Comparison of ENCODE assay signal across 25 mouse cellular contexts in the genomic region with DNA sequence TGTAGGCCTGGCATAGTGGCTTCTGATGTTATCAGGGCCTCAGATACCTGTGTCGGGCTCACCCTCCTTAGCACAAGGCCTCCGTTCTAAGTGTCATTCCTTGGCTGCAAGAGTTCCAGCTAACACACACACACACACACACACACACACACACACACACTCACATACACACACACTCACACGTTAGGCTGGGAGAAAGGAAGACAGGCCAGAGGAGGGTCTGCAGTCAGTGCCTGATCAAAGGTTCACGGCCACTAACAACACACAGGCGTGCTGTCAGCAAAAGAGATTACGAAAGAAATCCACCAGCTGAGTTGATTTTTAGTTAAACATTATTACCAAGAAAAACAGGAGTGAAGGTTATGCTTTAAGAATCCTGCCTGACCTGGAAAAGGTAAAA. TPM values are rescaled to one million over a fixed set of nuclear protein-coding genes. Genes with fewer than 3 reads are reported as not detected.
DNase-seq lines count a peak whose midpoint lies in the region; ATAC-seq and TF ChIP-seq lines count a peak whose summit lies in the region.
"Had no signal": no experiment of that assay in that cellular context is flagged by ENCODE, and none has a peak within 500 bp of the region (broad histone marks: within the 10 kb centered on the region; RNA-seq: fewer than 3 reads in every experiment).

No protein-coding gene starts in this region.

- H3K4me1 ChIP-seq in heart, embryonic 14.5 days (ENCODE audit: control insufficient read depth in 2 of 2, insufficient read depth in 2 of 2, low read length in 2 of 2) = peaks cover 13 to 18% of the 10 kb centered on the region in 2 experiments
- H3K4me1 ChIP-seq in stomach, embryonic 15.5 days = no peaks in the 10 kb centered on the region
- H3K4me1 ChIP-seq in stomach, postnatal 0 days (replicated peaks; ENCODE audit: control insufficient read depth, insufficient read depth) = no peaks in the 10 kb centered on the region
- H3K4me1 ChIP-seq: embryonic facial prominence, embryonic 10.5 days; midbrain, embryonic 15.5 days had no signal

- no peak overlapping the region; the same call in 1 of the 2 replicates for H3K9ac ChIP-seq in heart, embryonic 14.5 days (ENCODE audit: low read length)
- H3K9ac ChIP-seq in stomach, embryonic 15.5 days = no peak overlapping the region
- H3K9ac ChIP-seq in stomach, postnatal 0 days (ENCODE audit: low read length) = no peak overlapping the region
- H3K9ac ChIP-seq: midbrain, embryonic 15.5 days had no signal

- TF ChIP-seq EP300 in stomach, postnatal 0 days (optimal IDR thresholded peaks at IDR 0.05) = no peak

- no peaks in the 10 kb centered on the region for H3K27me3 ChIP-seq in heart, embryonic 14.5 days (ENCODE audit: control insufficient read depth, insufficient read depth, low read length)
- no peaks in the 10 kb centered on the region for H3K27me3 ChIP-seq in stomach, embryonic 15.5 days (replicated peaks)
- H3K27me3 ChIP-seq in stomach, postnatal 0 days (ENCODE audit: control insufficient read depth, insufficient read depth, low read length) = no peaks in the 10 kb centered on the region
- H3K27me3 ChIP-seq: midbrain, embryonic 15.5 days had no signal

- H3K9me3 ChIP-seq in heart, embryonic 14.5 days (ENCODE audit: control insufficient read depth, low read length) = no peaks in the 10 kb centered on the region
- no peaks in the 10 kb centered on the region for H3K9me3 ChIP-seq in stomach, embryonic 15.5 days
- no peaks in the 10 kb centered on the region for H3K9me3 ChIP-seq in stomach, postnatal 0 days (ENCODE audit: control insufficient read depth, low read length)
- H3K9me3 ChIP-seq: embryonic facial prominence, embryonic 10.5 days; midbrain, embryonic 15.5 days had no signal

- peak overlapping the region; percentile 14 to 77 for H3K27ac ChIP-seq in heart, embryonic 14.5 days (replicated peaks in 1 of 2; ENCODE audit: control insufficient read depth in 1 of 2, insufficient read depth in 1 of 2, low read depth in 2 of 2, low read length in 2 of 2)
- H3K27ac ChIP-seq in stomach, embryonic 15.5 days = peak overlapping the region; percentile 31; the same call in 1 of the 2 replicates
- H3K27ac ChIP-seq in stomach, postnatal 0 days (replicated peaks) = no peak overlapping the region
- H3K27ac ChIP-seq: embryonic facial prominence, embryonic 10.5 days; gastrocnemius, adult 2 months; midbrain, embryonic 15.5 days had no signal

- DNase-seq in heart, adult 9 months (ENCODE audit: low spot score in 2 of 2) = no peak
- no peak for DNase-seq in stomach, postnatal 0 days (ENCODE audit: low spot score)
- peak; percentile 55 to 81 for DNase-seq in kidney, postnatal 25 days
- no peak for DNase-seq in left cerebral cortex, postnatal 10 days (ENCODE audit: extremely low spot score in 1 of 2, low spot score in 2 of 2)
- DNase-seq in layer of hippocampus, adult 18-20 months (ENCODE audit: low spot score in 2 of 2) = no peak
- DNase-seq: cerebellum, adult 11 months; cerebellum, postnatal 25 days; gastrocnemius, adult 2 months; lung, adult 18-20 months; right cerebral cortex, postnatal 14 days; thymus, postnatal 4 days had no signal

- no peak for TF ChIP-seq CTCF in stomach, postnatal 0 days (IDR thresholded peaks at IDR 0.05; ENCODE audit: low read depth)

- ATAC-seq in heart, embryonic 14.5 days (ENCODE audit: insufficient number of reproducible peaks, insufficient read depth, low FRiP score, low read depth) = no peak
- peak; percentile 61; the same call in 1 of the 2 replicates for ATAC-seq in stomach, embryonic 15.5 days (ENCODE audit: insufficient read depth, low FRiP score, low read depth)
- ATAC-seq in stomach, postnatal 0 days (ENCODE audit: low FRiP score, low TSS enrichment) = no peak
- ATAC-seq: forebrain, embryonic 16.5 days; midbrain, embryonic 15.5 days had no signal

- no peak overlapping the region for H3K4me3 ChIP-seq in heart, embryonic 14.5 days (ENCODE audit: control insufficient read depth in 1 of 2, insufficient read depth in 1 of 2, low read depth in 1 of 2, low read length in 2 of 2)
- H3K4me3 ChIP-seq in stomach, embryonic 15.5 days (replicated peaks) = no peak overlapping the region
- H3K4me3 ChIP-seq in stomach, postnatal 0 days (ENCODE audit: low read depth, low read length) = no peak overlapping the region
- H3K4me3 ChIP-seq: embryonic facial prominence, embryonic 10.5 days; erythroblast, embryonic 14.5 days; gastrocnemius, adult 2 months; midbrain, embryonic 15.5 days had no signal

- peaks cover 29% of the 10 kb centered on the region for H3K36me3 ChIP-seq in heart, embryonic 14.5 days (ENCODE audit: control insufficient read depth, insufficient read depth, low read length)
- peaks cover 10% of the 10 kb centered on the region for H3K36me3 ChIP-seq in stomach, embryonic 15.5 days
- H3K36me3 ChIP-seq in stomach, postnatal 0 days (ENCODE audit: control insufficient read depth, insufficient read depth, low read length) = peaks cover 11% of the 10 kb centered on the region; the same call in 1 of the 2 replicates

- 33% methylated on average over 6 of the region's 6 CpGs for WGBS in heart, embryonic 14.5 days
- 63% methylated on average over 6 of the region's 6 CpGs for WGBS in stomach, embryonic 15.5 days
- 53% methylated on average over 6 of the region's 6 CpGs for WGBS in stomach, postnatal 0 days

- H3K4me2 ChIP-seq in heart, embryonic 14.5 days (ENCODE audit: low read length) = no peak overlapping the region
- no peak overlapping the region for H3K4me2 ChIP-seq in stomach, embryonic 15.5 days
- H3K4me2 ChIP-seq in stomach, postnatal 0 days (replicated peaks; ENCODE audit: low read depth) = no peak overlapping the region
- H3K4me2 ChIP-seq: midbrain, embryonic 15.5 days had no signal

- intact Hi-C loops in left cerebral cortex, postnatal 10 days (cut with DNase I) = loop anchor here (5.0 to 10.0 kb wide), 2 partner anchors 69 to 462 kb away; partner anchors contain the start of gene Rack1

RNA-seq across cellular contexts. Expression of gene Olfr1393, which starts 11.4 kb away (rescaled TPM):
- polyA plus RNA-seq in heart, embryonic 14.5 days (2014; fragmentation: Nextera tagmentation; extraction: Ambion mirVana) = 0.18 and 0.35 TPM in 2 replicates
- not detected in 2 replicates for polyA plus RNA-seq in stomach, embryonic 15.5 days (2015; fragmentation: Nextera tagmentation; extraction: Ambion mirVana)
- polyA plus RNA-seq in stomach, postnatal 0 days (2015; fragmentation: Nextera tagmentation; extraction: Ambion mirVana) = not detected in 2 replicates
- under 1 TPM in 1 of 2 experiments, not detected in 1; 0.26 TPM for total RNA-seq in left cerebral cortex, postnatal 10 days (2021)
- not detected for total RNA-seq in layer of hippocampus, adult 18-20 months (2021)
- total RNA-seq: adrenal gland, adult 18-20 months; ES-E14; gastrocnemius, adult 2 months; layer of hippocampus, postnatal 10 days; megakaryocyte, adult 5-6 weeks had no signal
- polyA plus RNA-seq: C2C12; embryonic facial prominence, embryonic 10.5 days; erythroblast, embryonic 14.5 days; forebrain, embryonic 16.5 days; hindbrain, embryonic 11.5 days; intestine, embryonic 14.5 days; midbrain, embryonic 15.5 days had no signal

RNA-seq across cellular contexts. Expression of gene Olfr1392, which starts 18.4 kb away (rescaled TPM):
- polyA plus RNA-seq in heart, embryonic 14.5 days (2014; fragmentation: Nextera tagmentation; extraction: Ambion mirVana) = not detected in 2 replicates
- polyA plus RNA-seq in stomach, embryonic 15.5 days (2015; fragmentation: Nextera tagmentation; extraction: Ambion mirVana) = 0.06 TPM in 1 of 2 replicates, not detected in the other
- polyA plus RNA-seq in stomach, postnatal 0 days (2015; fragmentation: Nextera tagmentation; extraction: Ambion mirVana) = 0.10 TPM in 1 of 2 replicates, not detected in the other
- under 1 TPM in 1 of 2 experiments, not detected in 1; 0.47 TPM for total RNA-seq in left cerebral cortex, postnatal 10 days (2021)
- total RNA-seq in layer of hippocampus, adult 18-20 months (2021) = under 1 TPM in 1 of 2 experiments, not detected in 1; 0.10 TPM
- total RNA-seq: ES-E14; gastrocnemius, adult 2 months; megakaryocyte, adult 5-6 weeks had no signal
- polyA plus RNA-seq: C2C12; erythroblast, embryonic 14.5 days; forebrain, embryonic 16.5 days; hindbrain, embryonic 11.5 days; intestine, embryonic 14.5 days had no signal

RNA-seq across cellular contexts. Expression of gene Mgat1, which starts 22.7 kb away (rescaled TPM):
- polyA plus RNA-seq in heart, embryonic 14.5 days (2014; fragmentation: Nextera tagmentation; extraction: Ambion mirVana) = 38.3 and 43.5 TPM in 2 replicates
- 59.3 and 59.9 TPM in 2 replicates for polyA plus RNA-seq in stomach, embryonic 15.5 days (2015; fragmentation: Nextera tagmentation; extraction: Ambion mirVana)
- 42.7 and 43.4 TPM in 2 replicates for polyA plus RNA-seq in stomach, postnatal 0 days (2015; fragmentation: Nextera tagmentation; extraction: Ambion mirVana)
- 10 to 100 TPM; 60.5 to 67.2 TPM for total RNA-seq in left cerebral cortex, postnatal 10 days (2021)
- total RNA-seq in layer of hippocampus, adult 18-20 months (2021) = 10 to 100 TPM; 56.0 to 60.7 TPM

RNA-seq across cellular contexts. Expression of gene Olfr10, which starts 37.9 kb away (rescaled TPM):
- polyA plus RNA-seq in heart, embryonic 14.5 days (2014; fragmentation: Nextera tagmentation; extraction: Ambion mirVana) = not detected in 2 replicates
- not detected in 2 replicates for polyA plus RNA-seq in stomach, embryonic 15.5 days (2015; fragmentation: Nextera tagmentation; extraction: Ambion mirVana)
- polyA plus RNA-seq in stomach, postnatal 0 days (2015; fragmentation: Nextera tagmentation; extraction: Ambion mirVana) = not detected in 2 replicates
- total RNA-seq in left cerebral cortex, postnatal 10 days (2021) = not detected
- total RNA-seq in layer of hippocampus, adult 18-20 months (2021) = not detected
- total RNA-seq: adrenal gland, adult 18-20 months; ES-E14; gastrocnemius, adult 2 months; left cerebral cortex, postnatal 25 days; megakaryocyte, adult 5-6 weeks had no signal
- polyA plus RNA-seq: C2C12; embryonic facial prominence, embryonic 10.5 days; erythroblast, embryonic 14.5 days; forebrain, embryonic 16.5 days; hindbrain, embryonic 11.5 days; intestine, embryonic 14.5 days; midbrain, embryonic 15.5 days had no signal

RNA-seq across cellular contexts. Expression of gene Olfr1391, which starts 55.9 kb away (rescaled TPM):
- not detected in 2 replicates for polyA plus RNA-seq in heart, embryonic 14.5 days (2014; fragmentation: Nextera tagmentation; extraction: Ambion mirVana)
- polyA plus RNA-seq in stomach, embryonic 15.5 days (2015; fragmentation: Nextera tagmentation; extraction: Ambion mirVana) = not detected in 2 replicates
- not detected in 2 replicates for polyA plus RNA-seq in stomach, postnatal 0 days (2015; fragmentation: Nextera tagmentation; extraction: Ambion mirVana)
- total RNA-seq in left cerebral cortex, postnatal 10 days (2021) = not detected
- not detected for total RNA-seq in layer of hippocampus, adult 18-20 months (2021)
- total RNA-seq: adrenal gland, adult 18-20 months; ES-E14; gastrocnemius, adult 2 months; layer of hippocampus, postnatal 10 days; left cerebral cortex, postnatal 25 days; megakaryocyte, adult 5-6 weeks had no signal
- polyA plus RNA-seq: C2C12; embryonic facial prominence, embryonic 10.5 days; erythroblast, embryonic 14.5 days; forebrain, embryonic 16.5 days; hindbrain, embryonic 11.5 days; intestine, embryonic 14.5 days; midbrain, embryonic 15.5 days had no signal

Comparison
In these comparisons a context has a peak if more than half of its experiments do, and no peak if none do; other contexts are left out.
1. DNase-seq: peak in kidney, postnatal 25 days (2 of 2); none in heart, adult 9 months (0 of 2), stomach, postnatal 0 days (single experiment), left cerebral cortex, postnatal 10 days (0 of 2) and layer of hippocampus, adult 18-20 months (0 of 2).